Mouse (Mus musculus) cerebellum, postnatal 10 days (tissue): ENCODE data around the gene Usp39.

Experiments used
- DNase-seq, 2 experiments: peaks; one replicate each; pipeline ENCODE4 v3.0.0; 2021; ENCODE audit warnings: mixed read lengths in 2 of 2

Usp39 gene

GRCm38 (mm10) chr6:72350214-72350613, 5.2 kb upstream of the Usp39 start:
- no peak for DNase-seq

GRCm38 (mm10) chr6:72348411-72348810, 3.4 kb upstream of the Usp39 start:
- peak in 1 of 2 experiments; percentile 24 for DNase-seq

- DNase-seq = peak; percentile 88
Measured at GRCm38 (mm10) chr6:72347166-72347941, 2.4 kb upstream of the Usp39 start, which contains the start of gene 0610030E20Rik. 0610030E20Rik (plus strand) TSS chr6:72347317.

- no peak for DNase-seq
Measured at GRCm38 (mm10) chr6:72346261-72346660, 1.3 kb upstream of the Usp39 start.

- DNase-seq = no peak
Measured at GRCm38 (mm10) chr6:72345633-72346032, 649 bp upstream of the Usp39 start.

- DNase-seq = no peak
Measured at GRCm38 (mm10) chr6:72344396-72345073, 449 bp downstream of the Usp39 start.

GRCm38 (mm10) chr6:72340481-72340880, 4.5 kb downstream of the Usp39 start:
- DNase-seq = no peak

GRCm38 (mm10) chr6:72333111-72333510, 11.9 kb downstream of the Usp39 start:
- no peak for DNase-seq

- DNase-seq = no peak
Measured at GRCm38 (mm10) chr6:72330133-72330532, 14.9 kb downstream of the Usp39 start.

GRCm38 (mm10) chr6:72329019-72329418, 16.0 kb downstream of the Usp39 start:
- no peak for DNase-seq

GRCm38 (mm10) chr6:72326274-72326673, 18.7 kb downstream of the Usp39 start:
- peak; percentile 28 to 38 for DNase-seq

- no peak for DNase-seq
Measured at GRCm38 (mm10) chr6:72323786-72324508, 21.0 kb downstream of the Usp39 start.

- DNase-seq = no peak
Measured at GRCm38 (mm10) chr6:72322936-72323335, 22.0 kb downstream of the Usp39 start.

- peak in 1 of 2 experiments; percentile 53 for DNase-seq
Measured at GRCm38 (mm10) chr6:72319019-72319418, 26.0 kb downstream of the Usp39 start.

- no peak for DNase-seq
Measured at GRCm38 (mm10) chr6:72318440-72318839, 26.5 kb downstream of the Usp39 start.

- no peak for DNase-seq
Measured at GRCm38 (mm10) chr6:72316044-72316443, 28.9 kb downstream of the Usp39 start.

GRCm38 (mm10) chr6:72315384-72315783, 29.6 kb downstream of the Usp39 start:
- DNase-seq = no peak

GRCm38 (mm10) chr6:72313124-72313867, 31.7 kb downstream of the Usp39 start:
- no peak for DNase-seq

- no peak for DNase-seq
Measured at GRCm38 (mm10) chr6:72312198-72312597, 32.8 kb downstream of the Usp39 start.

- no peak for DNase-seq
Measured at GRCm38 (mm10) chr6:72303510-72303909, 41.5 kb downstream of the Usp39 start.

- no peak for DNase-seq
Measured at GRCm38 (mm10) chr6:72302349-72302925, 42.5 kb downstream of the Usp39 start.

GRCm38 (mm10) chr6:72297825-72298224, 47.2 kb downstream of the Usp39 start:
- DNase-seq = peak; percentile 41 to 46
